Mouse (Mus musculus) erythroblast, embryonic 14.5 days (primary cell): ENCODE data around the gene Trip11. TPM values are rescaled to one million over a fixed set of nuclear protein-coding genes. Genes with fewer than 3 reads are reported as not detected.
A peak's percentile ranks its signal among the peaks of the same experiment; 100 is the strongest.

Experiments
- H3K27me3 ChIP-seq: 2 replicates; pipeline ENCODE4 v1.6.1; 2012; ENCODE audit warnings: inconsistent platforms; ENCODE audit not compliant: control insufficient read depth
- H3K36me3 ChIP-seq: 2 replicates; pipeline ENCODE4 v1.6.1; 2012; ENCODE audit warnings: mild to moderate bottlenecking, inconsistent platforms; ENCODE audit not compliant: control insufficient read depth
- H3K4me1 ChIP-seq: 2 replicates; pipeline ENCODE4 v1.6.1; 2012; ENCODE audit warnings: inconsistent platforms; ENCODE audit not compliant: control insufficient read depth
- H3K4me3 ChIP-seq: replicated peaks from 2 replicates; pipeline ENCODE3; 2012; ENCODE audit warnings: moderate library complexity, mild to moderate bottlenecking, inconsistent platforms
- H3K9me3 ChIP-seq: 2 replicates; pipeline ENCODE4 v1.6.1; 2012; ENCODE audit warnings: low read length, inconsistent platforms, mixed read lengths; ENCODE audit not compliant: control insufficient read depth
- GATA1 ChIP-seq: IDR thresholded peaks from 2 replicates; pipeline ENCODE4 v1.6.1; 2012; ENCODE audit warnings: low read length, inconsistent platforms, mixed read lengths
- TAL1 ChIP-seq: IDR thresholded peaks from 3 replicates; pipeline ENCODE4 v1.6.1; 2012; ENCODE audit warnings: low read length, inconsistent platforms, mixed read lengths
- polyA plus RNA-seq: library from polyadenylated mRNA; stranded (reverse); fragments of >175 nt; gene quantifications from 2 replicates; pipeline ENCODE4 v1.2.3, GENCODE M21; 2012

Gene Trip11
- polyA plus RNA-seq, 1 experiment = 0.03 TPM

DNA sequence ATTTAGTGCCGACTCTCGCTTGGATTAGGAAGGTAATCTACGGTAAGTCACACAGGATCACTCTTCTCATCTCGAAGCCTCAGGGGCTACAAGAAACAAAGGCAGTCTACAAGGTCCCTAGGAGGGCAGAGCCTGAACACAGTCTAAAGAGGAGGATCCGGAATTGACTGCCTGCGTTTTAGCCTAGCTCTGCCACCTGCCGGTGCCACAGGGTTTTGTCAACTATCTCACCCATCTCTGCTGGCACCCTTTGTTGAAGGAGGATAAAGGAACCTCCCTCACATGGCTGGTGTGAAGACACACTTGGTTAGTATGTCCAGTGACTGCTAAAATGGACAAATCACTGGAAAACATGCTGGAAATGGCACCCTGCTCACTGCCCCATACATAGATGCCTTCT is 24.5 kb upstream of the Trip11 start:
- peaks cover 72% of the 10 kb centered on the region for H3K36me3 ChIP-seq

DNA sequence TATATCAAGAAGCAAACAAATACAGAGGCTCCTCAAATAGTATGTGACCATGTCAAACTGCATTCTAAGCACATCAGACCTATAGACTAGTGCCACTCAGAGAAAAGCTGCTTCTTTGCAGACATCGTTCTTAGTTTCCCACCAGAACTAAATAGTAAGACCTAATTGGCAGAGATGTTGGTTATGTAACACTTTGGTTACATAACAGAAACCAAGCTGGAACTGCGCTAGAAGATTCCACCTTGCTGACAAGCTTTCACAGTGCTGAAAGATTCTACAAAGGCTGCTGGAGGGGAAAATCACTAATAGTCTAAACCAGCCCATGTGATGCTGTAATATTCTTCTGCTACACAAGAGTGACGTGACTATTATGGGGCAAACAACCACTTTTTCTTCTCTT is 22.2 kb upstream of the Trip11 start:
- TF ChIP-seq TAL1 (no peak), GATA1 (no peak)
- Histone ChIP-seq H3K9me3 (peaks cover 2% of the 10 kb centered on the region; the same call in 1 of the 2 replicates), H3K4me3 (no peak overlapping the region), H3K36me3 (peaks cover 75% of the 10 kb centered on the region), H3K4me1 (no peaks in the 10 kb centered on the region), H3K27me3 (no peaks in the 10 kb centered on the region)

More for the DNA sequence above, 24.5 kb upstream of the Trip11 start:
- no peak overlapping the region for H3K4me3 ChIP-seq
- peaks cover 2% of the 10 kb centered on the region; the same call in 1 of the 2 replicates for H3K9me3 ChIP-seq
- TF ChIP-seq GATA1 = no peak
- TF ChIP-seq TAL1 = no peak
- no peaks in the 10 kb centered on the region for H3K4me1 ChIP-seq
- no peaks in the 10 kb centered on the region for H3K27me3 ChIP-seq

DNA sequence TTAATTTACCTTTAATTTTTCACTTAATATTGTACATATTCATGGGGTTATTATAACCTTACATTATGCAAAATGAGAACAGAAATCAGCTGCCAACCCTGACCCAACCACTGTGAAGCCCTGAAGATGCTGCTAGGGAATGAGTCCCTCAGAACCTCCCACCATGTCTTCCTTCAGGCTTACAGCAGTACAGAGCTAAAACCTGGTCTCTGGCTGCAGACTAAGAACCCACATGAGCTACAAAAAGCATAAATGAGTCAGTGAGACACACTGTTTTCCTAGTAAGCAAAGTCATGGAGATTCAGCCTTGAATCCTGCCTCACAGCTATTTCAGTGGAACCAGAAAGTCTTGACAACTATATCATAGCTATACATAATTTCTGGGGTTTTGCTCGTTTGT is 15.4 kb upstream of the Trip11 start:
- no peak for TF ChIP-seq TAL1
- TF ChIP-seq GATA1 = no peak

DNA sequence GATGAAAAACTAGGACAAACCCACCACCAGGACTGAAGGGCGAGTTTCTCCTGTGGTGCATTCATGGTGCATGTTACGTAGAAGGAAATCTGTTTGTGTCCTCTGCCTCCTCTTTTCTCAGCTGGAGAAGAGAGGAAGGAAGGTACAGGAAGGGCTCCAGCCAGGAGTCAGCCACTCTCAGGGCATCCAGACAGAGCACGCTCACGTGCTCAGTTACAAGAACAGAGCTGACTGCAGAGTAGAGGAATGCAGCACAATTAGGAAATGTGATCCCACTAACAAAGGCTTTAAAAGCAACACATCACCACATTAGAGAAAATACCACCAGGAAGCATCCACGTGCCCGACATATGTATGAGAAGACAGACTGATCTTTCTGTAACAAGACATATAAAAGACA is 9.2 kb upstream of the Trip11 start:
- Histone ChIP-seq H3K4me3 (no peak overlapping the region), H3K4me1 (no peaks in the 10 kb centered on the region)
- TF ChIP-seq GATA1 = no peak
- TF ChIP-seq TAL1 = no peak

More for the DNA sequence above, 15.4 kb upstream of the Trip11 start:
- no peaks in the 10 kb centered on the region for H3K27me3 ChIP-seq
- H3K4me1 ChIP-seq = no peaks in the 10 kb centered on the region
- H3K4me3 ChIP-seq = no peak overlapping the region
- H3K9me3 ChIP-seq = no peaks in the 10 kb centered on the region
- H3K36me3 ChIP-seq = peaks cover 72% of the 10 kb centered on the region

DNA sequence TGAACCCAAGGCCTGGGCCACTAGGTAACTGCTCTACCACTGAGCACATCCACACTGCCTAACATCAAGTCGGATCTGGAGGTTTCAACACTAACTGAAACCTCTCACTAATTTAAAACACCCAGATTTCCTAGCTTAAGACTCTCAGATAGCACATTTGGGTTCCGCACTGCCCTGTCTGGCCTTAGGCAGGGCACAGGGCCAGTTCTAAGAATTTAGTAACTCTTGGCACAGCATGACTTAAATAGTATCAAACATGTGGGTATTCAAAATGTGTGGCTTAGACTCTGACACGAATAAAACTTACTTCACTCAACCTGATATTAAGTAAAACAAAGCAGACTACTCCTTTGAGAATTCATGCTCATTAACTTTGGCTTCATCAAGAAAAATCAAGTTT is 6.8 kb upstream of the Trip11 start:
- no peaks in the 10 kb centered on the region for H3K4me1 ChIP-seq
- peaks cover 29% of the 10 kb centered on the region for H3K36me3 ChIP-seq
- H3K4me3 ChIP-seq = no peak overlapping the region
- H3K9me3 ChIP-seq = no peaks in the 10 kb centered on the region
- H3K27me3 ChIP-seq = no peaks in the 10 kb centered on the region
- TF ChIP-seq GATA1 (no peak), TAL1 (no peak)

More for the DNA sequence above, 9.2 kb upstream of the Trip11 start:
- peaks cover 43% of the 10 kb centered on the region for H3K36me3 ChIP-seq
- H3K9me3 ChIP-seq = no peaks in the 10 kb centered on the region
- H3K27me3 ChIP-seq = no peaks in the 10 kb centered on the region

DNA sequence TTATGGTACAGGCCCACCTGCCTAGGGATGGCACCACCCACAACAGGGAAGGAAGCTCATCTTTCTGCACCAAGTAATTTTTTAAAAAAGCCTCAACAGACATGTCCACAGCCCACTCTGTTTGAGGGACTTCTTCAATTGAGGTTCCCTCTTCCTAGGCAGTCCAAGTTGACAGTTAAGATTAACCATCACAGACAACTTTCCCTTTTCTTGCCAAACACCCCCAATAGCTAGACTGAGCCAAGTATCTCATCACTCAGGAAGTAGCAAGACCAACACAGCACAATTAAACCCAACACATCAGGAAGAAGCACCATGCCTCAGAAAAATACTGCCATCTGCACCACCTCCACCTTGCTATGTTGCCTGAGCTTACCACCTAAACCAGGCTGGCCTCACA is 4.1 kb upstream of the Trip11 start:
- no peak for TF ChIP-seq GATA1
- no peak for TF ChIP-seq TAL1
- Histone ChIP-seq H3K36me3 (peaks cover 7% of the 10 kb centered on the region), H3K9me3 (no peaks in the 10 kb centered on the region), H3K27me3 (no peaks in the 10 kb centered on the region), H3K4me1 (peaks cover 14% of the 10 kb centered on the region), H3K4me3 (no peak overlapping the region)

DNA sequence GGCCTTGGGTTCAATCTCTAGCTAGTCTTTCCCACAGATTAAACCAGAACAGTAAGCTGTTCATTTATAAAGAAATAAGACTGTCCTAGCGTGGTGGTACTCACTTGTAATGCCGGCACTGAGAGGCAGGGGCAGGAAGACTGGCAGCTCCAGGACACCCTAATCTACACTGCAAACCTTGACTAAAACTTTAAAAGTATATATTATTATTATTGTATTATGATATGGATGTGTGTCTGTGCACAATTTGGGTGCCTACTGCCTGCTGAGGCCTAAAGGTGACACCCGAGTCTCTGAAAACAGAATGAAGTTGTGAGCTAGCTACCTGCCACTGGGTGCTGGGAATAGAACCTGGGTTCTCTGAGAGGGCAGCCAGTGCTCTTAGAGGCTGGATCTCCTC is 1.7 kb downstream of the Trip11 start:
- H3K4me3 ChIP-seq = peak overlapping the region; percentile 95
- TF ChIP-seq GATA1 = no peak
- TF ChIP-seq TAL1 = no peak
- H3K27me3 ChIP-seq = no peaks in the 10 kb centered on the region
- peaks cover 3% of the 10 kb centered on the region; the same call in 1 of the 2 replicates for H3K9me3 ChIP-seq
- peaks cover 25% of the 10 kb centered on the region for H3K4me1 ChIP-seq
- peaks cover 17% of the 10 kb centered on the region for H3K36me3 ChIP-seq

DNA sequence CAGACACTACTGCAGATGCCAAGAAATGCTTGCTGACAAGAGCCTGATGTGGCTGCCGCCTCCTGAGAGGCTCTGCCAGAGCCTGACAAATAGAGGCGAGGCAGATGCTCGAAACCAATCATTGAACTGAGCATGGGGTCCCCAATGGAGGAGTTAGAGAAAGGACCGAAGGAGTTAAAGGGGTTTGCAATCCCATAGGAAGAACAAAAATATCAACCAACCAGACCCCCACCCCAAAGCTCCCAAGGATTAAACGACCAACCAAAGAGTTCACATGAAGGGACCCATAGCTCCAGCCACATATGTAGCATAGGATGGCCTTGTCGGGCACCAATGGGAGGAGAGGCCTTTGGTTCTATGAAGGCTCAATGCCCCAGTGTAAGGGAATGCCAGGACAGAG is 2.7 kb downstream of the Trip11 start:
- Histone ChIP-seq H3K4me3 (no peak overlapping the region), H3K9me3 (peaks cover 3% of the 10 kb centered on the region; the same call in 1 of the 2 replicates), H3K27me3 (no peaks in the 10 kb centered on the region), H3K36me3 (peaks cover 23% of the 10 kb centered on the region), H3K4me1 (peaks cover 27% of the 10 kb centered on the region)
- TF ChIP-seq GATA1 = no peak

DNA sequence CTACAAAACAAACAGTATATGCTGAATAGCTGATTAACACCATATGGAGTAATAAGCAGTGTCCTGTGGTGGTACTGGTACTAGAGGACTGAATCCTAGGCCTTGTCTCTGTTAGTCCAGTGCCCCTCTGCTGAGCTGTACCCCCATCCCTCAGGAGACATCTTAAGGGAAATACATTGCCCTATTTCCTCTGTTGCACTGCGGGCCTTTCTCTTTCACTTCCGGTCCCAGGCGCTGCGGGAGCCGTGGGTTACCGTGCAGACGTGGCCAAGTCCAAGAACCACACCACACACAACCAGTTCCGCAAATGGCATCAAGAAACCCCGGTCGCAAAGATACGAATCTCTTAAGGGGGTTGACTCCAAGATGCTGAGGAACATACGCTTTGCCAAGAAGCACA is 7.2 kb downstream of the Trip11 start:
- Histone ChIP-seq H3K4me1 (peaks cover 2% of the 10 kb centered on the region), H3K27me3 (no peaks in the 10 kb centered on the region), H3K9me3 (peaks cover 3% of the 10 kb centered on the region; the same call in 1 of the 2 replicates), H3K36me3 (peaks cover 41% of the 10 kb centered on the region), H3K4me3 (no peak overlapping the region)
- TF ChIP-seq GATA1 (no peak), TAL1 (no peak)

DNA sequence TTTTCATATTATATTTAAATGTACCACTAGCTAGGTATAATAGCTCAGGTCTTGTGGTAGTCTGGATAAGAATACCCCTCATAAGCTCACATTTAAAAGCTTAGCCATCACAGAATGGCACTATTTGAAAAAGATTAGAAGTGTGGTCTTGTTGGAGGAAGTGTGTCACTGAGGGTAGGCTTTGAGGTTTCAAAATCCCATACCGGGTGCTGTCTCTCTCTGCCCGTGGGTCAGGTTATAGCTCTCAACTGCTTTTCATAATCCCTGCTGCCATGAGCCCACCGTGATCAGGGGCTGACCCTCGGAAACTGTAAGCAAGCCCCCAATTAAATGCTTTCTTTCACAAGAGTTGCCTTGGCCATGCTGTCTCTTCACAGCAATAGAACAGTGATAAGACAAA is 8.2 kb downstream of the Trip11 start:
- TF ChIP-seq TAL1 (no peak), GATA1 (no peak)
- H3K27me3 ChIP-seq = no peaks in the 10 kb centered on the region
- H3K9me3 ChIP-seq = peaks cover 3% of the 10 kb centered on the region; the same call in 1 of the 2 replicates
- peaks cover 2% of the 10 kb centered on the region; the same call in 1 of the 2 replicates for H3K4me1 ChIP-seq
- H3K4me3 ChIP-seq = no peak overlapping the region
- H3K36me3 ChIP-seq = peaks cover 42% of the 10 kb centered on the region
